Mouse (Mus musculus) lung, embryonic 14.5 days (tissue): ENCODE measurements at regions not wholly inside any gene's neighbourhood (a gene's known extent, or its start where the extent isn't known, plus 50 kb on each side); places are given as distances from the start of the nearest gene placed in this dataset.

Source experiments
- ATAC-seq: fragments of 200-750 bp; cut with Nextera tagmentation; 2 replicates; pipeline ENCODE4 v1.8.0; 2017; ENCODE audit warnings: mild to moderate bottlenecking, moderate TSS enrichment, moderate library complexity; ENCODE audit not compliant: insufficient read depth
- DNase-seq: peaks from one replicate; pipeline ENCODE4 v3.0.0-alpha.2; 2015
- H3K27ac ChIP-seq: fragments of 300-500 bp; sonication (generic); 2 replicates; pipeline ENCODE4 v1.5.1; 2014; ENCODE audit warnings: low read depth, mild to moderate bottlenecking, moderate library complexity
- H3K27me3 ChIP-seq: fragments of 300-500 bp; sonication (generic); 2 replicates; pipeline ENCODE4 v1.6.1; 2014; ENCODE audit warnings: low read length, control low read depth; ENCODE audit not compliant: insufficient read depth
- H3K36me3 ChIP-seq: fragments of 300-500 bp; sonication (generic); 2 replicates; pipeline ENCODE4 v1.6.1; 2014; ENCODE audit warnings: control low read depth; ENCODE audit not compliant: insufficient read depth
- H3K4me1 ChIP-seq: fragments of 300-500 bp; sonication (generic); 2 replicates; pipeline ENCODE4 v1.6.1; 2014; ENCODE audit warnings: antibody characterized with exemption, control low read depth; ENCODE audit not compliant: insufficient read depth
- H3K4me2 ChIP-seq: fragments of 300-500 bp; sonication (generic); 2 replicates; pipeline ENCODE4 v1.6.1; 2014; ENCODE audit warnings: mild to moderate bottlenecking
- H3K4me3 ChIP-seq: fragments of 300-500 bp; sonication (generic); 2 replicates; pipeline ENCODE4 v1.5.1; 2014; ENCODE audit warnings: low read depth, low read length
- H3K9ac ChIP-seq: fragments of 300-500 bp; sonication (generic); 2 replicates; pipeline ENCODE4 v1.6.1; 2014
- H3K9me3 ChIP-seq: fragments of 300-500 bp; sonication (generic); 2 replicates; pipeline ENCODE4 v1.6.1; 2016; ENCODE audit warnings: low read depth, low read length, control low read depth
- CTCF ChIP-seq: IDR thresholded peaks from 2 replicates; pipeline ENCODE4 v1.5.1; 2016; ENCODE audit warnings: antibody characterized with exemption, low read depth
- WGBS: fragments of 180-500 bp; shearing (Covaris S2); extraction: QIAGEN DNeasy Blood & Tissue Kit; methylation state at CpG from one replicate; pipeline ENCODE4 v1.1.7; 2014; 5-methylcytosine and 5-hydroxymethylcytosine counted together

DNA sequence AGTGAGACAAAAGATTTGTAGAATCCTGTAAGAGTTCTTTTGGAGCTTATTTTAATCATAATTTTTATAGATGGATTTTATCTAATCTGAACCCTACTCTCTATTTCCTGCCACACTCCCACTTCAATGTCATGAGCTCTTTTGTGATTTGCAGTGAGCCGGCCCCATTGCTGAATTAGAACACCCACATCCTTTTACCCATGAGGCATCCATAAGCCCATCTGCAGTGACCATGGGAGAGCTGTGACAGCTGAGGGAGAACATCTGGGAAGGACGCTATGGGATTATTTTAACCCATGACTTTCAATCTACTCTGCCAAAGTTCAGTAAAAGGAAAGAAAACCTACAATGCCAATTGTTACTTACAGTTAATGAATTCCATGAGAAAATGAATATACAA, 337.8 kb upstream of the Dcn start:
- ATAC-seq (no peak), DNase-seq (peak; percentile 43)
- no peaks in the 10 kb centered on the region for H3K9me3 ChIP-seq
- TF ChIP-seq CTCF, result no peak
- 31% methylated on average over 2 of the region's 2 CpGs for WGBS
- no peak overlapping the region for H3K4me3 ChIP-seq
- H3K4me1 ChIP-seq, result no peaks in the 10 kb centered on the region
- H3K4me2 ChIP-seq, result no peak overlapping the region
- H3K36me3 ChIP-seq, result no peaks in the 10 kb centered on the region
- no peak overlapping the region for H3K27ac ChIP-seq
- H3K27me3 ChIP-seq, result no peaks in the 10 kb centered on the region
- H3K9ac ChIP-seq, result no peak overlapping the region

DNA sequence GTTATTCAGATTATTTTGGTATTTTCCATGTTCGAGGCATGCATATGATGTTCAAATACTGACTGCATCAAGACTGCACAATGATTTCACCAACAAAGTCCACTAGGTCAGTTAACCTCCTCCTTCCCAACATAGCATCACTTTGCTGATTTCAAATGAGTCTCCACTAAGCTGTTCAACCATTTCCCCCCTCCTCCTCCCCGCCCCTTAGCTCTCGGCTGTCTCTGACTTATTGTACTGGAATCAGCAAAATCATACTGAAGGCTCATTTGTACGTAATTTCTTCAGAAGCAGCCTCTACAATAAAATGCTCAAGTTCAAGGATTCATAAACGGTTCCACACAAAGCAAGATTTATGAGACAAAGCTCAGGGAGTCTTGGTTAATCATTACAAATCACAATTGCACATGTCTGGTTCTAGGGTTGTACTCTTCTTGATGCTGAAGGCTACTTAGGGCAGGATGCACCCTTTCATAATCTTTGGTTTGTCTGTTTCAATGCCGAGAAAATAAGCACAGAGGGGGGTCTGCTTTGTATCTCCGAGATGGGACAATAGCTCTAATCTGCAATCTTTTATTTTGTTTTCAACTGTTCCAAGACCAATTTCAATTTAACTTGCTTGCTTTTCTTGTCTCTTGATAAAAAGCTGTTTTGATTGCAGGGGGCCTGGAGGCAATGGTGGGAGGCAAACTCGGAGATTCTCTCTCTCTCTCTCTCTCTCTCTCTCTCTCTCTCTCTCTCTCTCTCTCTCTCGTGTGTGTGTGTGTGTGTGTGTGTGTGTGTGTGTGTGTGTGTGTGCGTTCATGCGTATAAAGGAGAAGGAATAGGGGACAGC, 320.6 kb upstream of the Dcn start:
- no peaks in the 10 kb centered on the region for H3K4me1 ChIP-seq
- no peak overlapping the region for H3K9ac ChIP-seq
- H3K4me2 ChIP-seq, result no peak overlapping the region
- WGBS, result 54% methylated on average over 10 of the region's 11 CpGs
- DNase-seq (no peak), ATAC-seq (no peak)
- H3K27me3 ChIP-seq, result no peaks in the 10 kb centered on the region
- no peaks in the 10 kb centered on the region for H3K9me3 ChIP-seq
- no peak for TF ChIP-seq CTCF
- no peak overlapping the region for H3K4me3 ChIP-seq
- H3K36me3 ChIP-seq, result no peaks in the 10 kb centered on the region
- no peak overlapping the region for H3K27ac ChIP-seq

DNA sequence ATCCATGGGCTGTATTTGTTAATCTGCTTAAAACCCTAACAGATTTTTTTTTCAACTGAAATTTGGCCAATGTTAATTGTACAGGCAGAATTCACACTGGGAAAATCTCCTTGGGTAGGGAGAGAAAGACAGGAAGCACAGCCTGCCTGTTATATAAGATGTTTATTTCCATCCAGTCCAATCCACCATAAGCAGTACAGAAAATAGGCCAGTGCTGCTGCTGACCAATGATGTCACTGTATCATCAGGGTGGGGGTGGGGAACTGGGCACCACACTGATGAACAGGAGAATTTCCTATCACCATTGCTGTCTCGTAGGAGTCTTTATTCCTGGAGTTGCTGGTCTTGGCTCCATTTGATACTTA, 320.0 kb upstream of the Dcn start:
- no peak for TF ChIP-seq CTCF
- Histone ChIP-seq H3K27me3 (no peaks in the 10 kb centered on the region), H3K36me3 (no peaks in the 10 kb centered on the region), H3K9me3 (no peaks in the 10 kb centered on the region), H3K27ac (no peak overlapping the region), H3K4me1 (no peaks in the 10 kb centered on the region), H3K4me3 (no peak overlapping the region), H3K4me2 (no peak overlapping the region), H3K9ac (no peak overlapping the region)
- no peak for ATAC-seq
- peak; percentile 17 for DNase-seq
- 74% methylated on average over 1 of the region's 1 CpGs for WGBS

DNA sequence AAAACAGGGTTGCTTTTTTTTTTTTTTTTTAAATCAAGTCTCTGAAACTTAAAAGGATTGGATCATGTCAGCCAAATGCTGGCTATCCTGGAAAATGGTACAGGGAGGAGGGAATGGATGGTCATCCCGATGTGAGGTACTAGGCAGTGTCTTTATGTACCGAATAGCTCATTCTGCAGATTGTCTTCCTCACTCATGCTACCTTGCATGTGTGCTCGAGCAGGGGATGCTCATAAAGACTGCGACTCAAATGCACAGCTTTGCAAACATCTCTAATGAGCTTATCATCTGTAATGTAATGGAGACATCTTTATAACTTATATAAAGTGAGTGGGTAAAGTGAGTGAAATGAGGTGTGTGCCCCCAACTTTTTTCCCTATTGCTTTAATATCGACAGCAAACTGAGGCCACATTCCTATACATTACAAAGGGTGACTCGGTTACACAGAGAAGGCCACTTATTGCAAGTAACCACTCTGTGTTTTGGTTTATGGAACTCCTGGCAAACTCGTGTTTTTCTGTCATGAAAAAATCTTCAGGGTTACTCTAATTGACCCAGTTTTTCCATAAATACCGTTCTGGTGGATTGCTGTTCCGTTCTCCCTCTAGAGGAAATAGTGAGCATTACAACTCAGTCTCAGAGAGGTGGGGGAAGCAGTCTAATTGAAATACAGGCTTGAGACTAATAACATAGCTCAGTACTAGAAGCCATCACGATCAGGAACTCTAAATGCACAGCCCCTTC, 319.4 kb upstream of the Dcn start:
- no peaks in the 10 kb centered on the region for H3K36me3 ChIP-seq
- H3K9ac ChIP-seq, result no peak overlapping the region
- no peak overlapping the region for H3K4me3 ChIP-seq
- peak; percentile 83 for TF ChIP-seq CTCF
- no peaks in the 10 kb centered on the region for H3K27me3 ChIP-seq
- WGBS, result 53% methylated on average over 10 of the region's 10 CpGs
- H3K4me2 ChIP-seq, result no peak overlapping the region
- H3K4me1 ChIP-seq, result no peaks in the 10 kb centered on the region
- ATAC-seq (no peak), DNase-seq (peak; percentile 86)
- no peak overlapping the region for H3K27ac ChIP-seq
- no peaks in the 10 kb centered on the region for H3K9me3 ChIP-seq

DNA sequence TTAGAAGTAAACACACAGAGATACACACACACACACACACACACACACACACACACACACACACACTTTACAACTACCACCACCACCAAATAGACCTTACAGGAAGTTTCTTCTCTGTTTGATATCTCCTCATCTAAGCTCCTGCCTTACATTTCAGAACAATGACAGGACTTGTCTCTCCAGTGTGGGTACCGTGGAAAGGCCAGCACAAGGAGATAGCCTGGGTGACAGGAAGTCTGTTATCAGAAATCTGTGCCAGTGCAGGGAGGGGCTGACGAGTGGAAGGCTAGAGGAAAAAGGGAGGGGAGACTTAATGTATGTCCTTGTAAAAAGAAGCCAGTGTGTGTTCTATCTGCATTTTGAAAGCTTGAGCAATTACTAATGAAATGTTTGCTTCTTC, 318.5 kb upstream of the Dcn start:
- Histone ChIP-seq H3K36me3 (no peaks in the 10 kb centered on the region), H3K4me3 (no peak overlapping the region), H3K27me3 (no peaks in the 10 kb centered on the region), H3K4me2 (no peak overlapping the region), H3K27ac (no peak overlapping the region; the same call in 1 of the 2 replicates), H3K4me1 (no peaks in the 10 kb centered on the region), H3K9me3 (no peaks in the 10 kb centered on the region), H3K9ac (no peak overlapping the region)
- ATAC-seq, result no peak
- 7% methylated on average over 2 of the region's 2 CpGs for WGBS
- no peak for TF ChIP-seq CTCF
- DNase-seq, result peak; percentile 8

GRCm38 (mm10) chr10:97178468-97178867, 300.9 kb upstream of the Dcn start:
- Histone ChIP-seq H3K27ac (no peak overlapping the region), H3K27me3 (no peaks in the 10 kb centered on the region), H3K36me3 (no peaks in the 10 kb centered on the region), H3K4me3 (no peak overlapping the region), H3K4me1 (no peaks in the 10 kb centered on the region), H3K9ac (no peak overlapping the region), H3K9me3 (no peaks in the 10 kb centered on the region), H3K4me2 (no peak overlapping the region)
- ATAC-seq (no peak), DNase-seq (no peak)
- no peak for TF ChIP-seq CTCF
- WGBS, result 64% methylated on average over 3 of the region's 3 CpGs

- H3K27ac ChIP-seq, result no peak overlapping the region
- H3K4me3 ChIP-seq, result no peak overlapping the region
- DNase-seq, result no peak
- no peak for TF ChIP-seq CTCF
- H3K27me3 ChIP-seq, result no peaks in the 10 kb centered on the region
- H3K9me3 ChIP-seq, result no peaks in the 10 kb centered on the region
- no peaks in the 10 kb centered on the region for H3K4me1 ChIP-seq
- no peak overlapping the region for H3K4me2 ChIP-seq
- no peak for ATAC-seq
- H3K36me3 ChIP-seq, result no peaks in the 10 kb centered on the region
- no peak overlapping the region for H3K9ac ChIP-seq
Measured at GRCm38 (mm10) chr10:97189696-97190095, 289.7 kb upstream of the Dcn start.
